Mouse (Mus musculus): Measurements from ENCODE around the gene Chst5.

GRCm38 (mm10) chr8:111898586-111898985 is 11.7 kb downstream of the Chst5 start:
- no peak for TF ChIP-seq CTCF (IDR thresholded peaks at IDR 0.05; ENCODE audit: low read depth, low read length)
- TF ChIP-seq POLR2A (IDR thresholded peaks at IDR 0.05; ENCODE audit: insufficient read depth, low read length): no peak
- no peak for TF ChIP-seq EP300 (IDR thresholded peaks at IDR 0.05; ENCODE audit: insufficient read depth, low read depth, low read length)
